Mouse (Mus musculus) adrenal gland, postnatal 14 days (tissue): Measurements from ENCODE around the gene Trmt1l. TPM values are rescaled to one million over a fixed set of nuclear protein-coding genes. Genes with fewer than 3 reads are reported as not detected.
A peak's percentile ranks its signal among the peaks of the same experiment; 100 is the strongest.

ENCODE experiments used
- DNase-seq: peaks from one replicate; pipeline ENCODE4 v3.0.0; 2021; ENCODE audit warnings: mixed read lengths
- microRNA-seq, 2 experiments: library from miRNA; unstranded; fragments of <30 nt; microRNA quantifications; one replicate each; pipeline ENCODE4 v1.2.0; 2021
- total RNA-seq: library from RNA; stranded (reverse); gene quantifications from 2 replicates; pipeline ENCODE4 v1.2.3, GENCODE M21; 2021

Gene Trmt1l
- total RNA-seq, 1 experiment from 2014 or later: 26.9 TPM

GRCm38 (mm10) chr1:151494711-151495110, 66.4 kb downstream of the Trmt1l start:
- no peak for DNase-seq

- DNase-seq: no peak
These were observed 67.4 kb downstream of the Trmt1l start for GRCm38 (mm10) chr1:151495635-151496285.

GRCm38 (mm10) chr1:151497028-151497427, 68.7 kb downstream of the Trmt1l start:
- peak; percentile 80 for DNase-seq

- no peak for DNase-seq
These were observed 69.6 kb downstream of the Trmt1l start for GRCm38 (mm10) chr1:151497942-151498341.

- DNase-seq: no peak
These were observed 70.0 kb downstream of the Trmt1l start for GRCm38 (mm10) chr1:151498381-151498780.

- peak; percentile 84 for DNase-seq
These were observed 71.6 kb downstream of the Trmt1l start for GRCm38 (mm10) chr1:151499815-151500501.

- DNase-seq: peak; percentile 97
These were observed 72.4 kb downstream of the Trmt1l start, which contains the start of gene Rnf2 for GRCm38 (mm10) chr1:151500531-151501361. Gene Rnf2 (minus strand): TSS chr1:151500955.

Small RNA genes lying within 50 kb of the gene (microRNA-seq; reads per million reads assigned to microRNA genes)
- gene Mir7682: 0 to 0.43 reads per million in 2 experiments

Other genes with a start within 250 kb of the Trmt1l start
- gene Gm47985, start 246.0 kb upstream of the Trmt1l start, total RNA-seq: not detected in 2 replicates
- not detected in 2 replicates for gene Gm8947, start 236.2 kb upstream of the Trmt1l start, total RNA-seq
- gene Gm47995, start 230.1 kb upstream of the Trmt1l start, total RNA-seq: not detected in 2 replicates
- gene 3110040M04Rik, start 224.4 kb upstream of the Trmt1l start, total RNA-seq: not detected in 2 replicates
- not detected in 2 replicates for gene Gm47996, start 218.4 kb upstream of the Trmt1l start, total RNA-seq
- 200 and 309 TPM in 2 replicates for gene Ivns1abp, start 84.1 kb upstream of the Trmt1l start, total RNA-seq
- gene Swt1, start 87 bp upstream of the Trmt1l start, total RNA-seq: 20.2 and 24.4 TPM in 2 replicates
- gene Rnf2, start 72.4 kb downstream of the Trmt1l start, total RNA-seq: 49.0 and 55.4 TPM in 2 replicates
- gene Fam129a, start 142.6 kb downstream of the Trmt1l start, total RNA-seq: 102 and 121 TPM in 2 replicates